Mouse (Mus musculus): ENCODE results near the gene Cyp2d11. TPM values are rescaled to one million over a fixed set of nuclear protein-coding genes. Genes with fewer than 3 reads are reported as not detected.

Cyp2d11 gene
- polyA plus RNA-seq (2012; rRNA removed), result not detected in 2 replicates

DNA sequence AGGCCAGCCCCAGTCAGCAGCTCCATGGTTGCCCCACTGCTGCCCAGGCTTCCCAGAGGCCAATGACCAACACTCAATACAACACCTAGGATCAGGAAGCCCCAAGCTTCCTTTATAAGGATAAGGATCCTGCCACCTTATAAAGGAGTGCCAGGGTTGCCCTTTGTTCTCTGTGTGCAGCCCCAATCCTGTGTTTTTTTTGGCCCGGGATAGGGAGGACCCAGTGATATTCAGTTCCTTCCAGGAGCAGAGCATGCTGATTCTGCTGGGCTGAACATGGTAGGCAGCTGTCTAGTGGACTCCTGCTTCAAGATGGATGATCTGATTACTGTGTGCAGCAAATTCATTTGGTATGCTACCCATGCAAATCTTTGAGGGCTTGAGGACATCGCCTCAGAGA, at the start of gene Cyp2d11:
Gene Cyp2d11, minus strand, starts transcription at position 101 of the 400 bp plus-strand sequence.

DNA sequence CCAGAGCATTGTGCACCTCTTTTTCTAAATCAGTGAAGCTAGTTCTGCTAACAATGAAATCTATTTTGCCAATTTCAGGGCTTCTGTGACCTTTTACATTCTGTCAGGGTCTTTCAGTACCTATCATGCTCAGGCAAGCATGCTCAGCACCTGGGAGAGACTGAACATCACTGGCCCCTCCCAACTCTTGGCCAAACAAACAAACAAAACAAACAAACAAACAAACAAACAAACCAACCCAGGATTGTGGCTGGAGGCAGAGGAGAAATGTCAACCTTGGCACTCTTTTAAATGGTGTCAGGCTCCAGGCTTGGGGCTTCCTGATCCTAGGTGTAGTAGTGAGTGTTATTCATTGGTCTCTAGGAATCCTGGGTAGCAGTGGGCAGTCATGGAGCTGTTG, 39.3 kb upstream of the Cyp2d11 start, which contains the start of gene Cyp2d9:
Gene Cyp2d9, plus strand, starts transcription at position 301 of the 400 bp plus-strand sequence.

DNA sequence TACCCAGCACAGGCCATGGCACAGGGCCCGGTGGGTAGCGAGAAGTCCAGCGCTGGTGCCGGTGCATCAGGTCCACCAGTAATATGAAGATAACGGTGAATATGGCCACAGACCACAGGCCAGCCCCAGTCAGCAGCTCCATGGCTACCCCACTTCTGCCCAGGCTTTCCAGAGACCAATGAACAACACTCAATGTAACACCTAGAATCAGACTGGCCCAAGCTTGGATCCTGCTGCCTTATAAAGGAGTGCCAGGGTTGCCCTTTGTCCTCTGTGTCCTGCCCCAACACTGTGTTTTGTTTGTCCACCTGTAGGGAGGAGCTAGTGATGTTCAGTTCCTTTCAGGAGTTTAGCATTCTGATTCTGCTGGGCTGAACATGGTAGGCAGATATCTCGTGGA, 13.2 kb upstream of the Cyp2d11 start, which contains the start of gene Cyp2d10:
Gene Cyp2d10, minus strand, starts transcription at position 215 of the 400 bp plus-strand sequence.

DNA sequence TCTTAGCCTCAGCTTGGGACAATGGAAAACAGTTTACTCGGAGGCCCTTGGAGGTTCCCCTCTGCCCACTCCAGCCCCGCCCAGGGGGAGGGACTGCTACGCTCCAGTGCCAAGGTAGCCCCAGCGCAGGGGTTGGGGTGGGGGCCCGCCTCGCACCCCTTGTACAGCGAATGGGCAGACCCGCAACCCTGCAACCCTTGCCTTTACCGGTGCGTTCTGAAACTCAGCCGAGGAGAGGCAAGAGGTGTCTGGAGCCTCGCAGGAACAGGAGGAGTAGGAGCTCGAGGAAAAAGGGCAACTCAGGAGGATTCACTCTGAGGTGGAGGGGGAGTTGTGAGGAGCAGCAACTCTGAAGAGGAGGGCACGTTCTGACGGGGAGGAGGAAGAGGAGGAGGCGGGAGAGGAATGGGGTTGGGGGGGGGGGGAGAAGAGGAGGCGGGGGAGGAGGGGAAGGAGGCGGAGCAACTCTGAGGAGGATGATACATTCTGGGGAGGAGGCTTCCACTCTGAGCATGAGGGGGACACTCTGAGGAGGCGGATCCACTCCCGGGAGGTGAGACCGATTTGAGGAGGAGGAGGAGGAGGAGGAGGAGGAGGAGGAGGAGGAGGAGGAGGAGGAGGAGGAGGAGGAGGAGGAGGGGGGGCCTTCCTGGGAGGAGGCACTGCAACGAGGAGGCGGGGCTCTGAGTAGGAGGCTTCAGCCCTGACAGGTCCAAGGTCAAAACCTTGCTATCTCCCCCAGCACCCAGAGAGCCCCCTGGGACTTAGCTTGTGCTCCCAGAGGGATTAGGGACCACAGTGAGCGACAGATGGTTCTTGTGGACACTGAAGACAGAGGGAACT, 13.7 kb downstream of the Cyp2d11 start, which contains the start of gene Cyp2d22:
Gene Cyp2d22, minus strand, starts transcription at position 390 of the 843 bp plus-strand sequence.

DNA sequence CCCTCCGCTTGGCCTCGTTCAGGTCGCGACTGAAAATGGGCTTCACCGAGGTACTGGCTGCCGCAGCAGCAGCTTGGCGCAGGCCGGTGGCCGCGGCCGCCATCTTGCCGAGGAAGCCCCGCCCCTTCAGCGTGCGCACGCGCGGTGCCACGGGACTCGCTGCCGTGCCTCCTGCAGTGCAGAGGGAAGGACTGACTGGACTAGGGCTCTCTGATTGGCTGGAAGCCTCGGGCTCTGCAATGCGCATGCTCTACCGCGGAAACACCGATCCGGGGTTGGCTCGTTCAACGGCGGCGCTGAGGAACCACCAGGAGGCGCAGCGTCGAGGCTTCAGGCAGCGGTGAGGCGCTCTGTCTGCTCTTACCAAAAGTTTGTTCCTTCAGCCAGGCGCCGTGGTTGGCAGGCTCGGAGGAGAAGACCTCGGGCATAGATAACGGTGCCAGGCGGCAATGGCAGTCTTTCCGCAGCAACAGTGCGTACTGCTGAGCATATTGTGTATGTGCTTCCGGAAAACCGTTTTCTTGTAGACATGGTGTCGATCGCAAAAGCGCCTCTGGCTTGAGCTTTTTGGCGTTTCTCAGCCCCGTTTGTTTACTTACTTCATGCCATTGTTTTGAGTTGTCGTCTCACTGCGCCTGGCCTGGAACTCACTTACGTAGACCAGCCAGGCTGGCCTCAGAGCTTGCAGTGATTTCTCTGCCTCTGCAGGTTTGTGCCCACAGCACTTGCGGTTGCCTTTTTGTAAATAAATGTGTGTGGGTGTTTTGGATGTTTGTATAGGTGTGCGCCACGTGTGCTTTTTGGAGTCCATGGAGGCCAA, 39.5 kb downstream of the Cyp2d11 start, which contains the start of gene Ndufa6:
Gene Ndufa6, minus strand, starts transcription at position 197 of the 820 bp plus-strand sequence.

Other genes with a start within 250 kb of the Cyp2d11 start
- 120 and 126 TPM in 2 replicates for gene Srebf2, start 246.8 kb downstream of the Cyp2d11 start, polyA plus RNA-seq (2012; rRNA removed)
- gene Shisa8, start 181.2 kb downstream of the Cyp2d11 start, polyA plus RNA-seq (2012; rRNA removed), result 0.57 and 1.2 TPM in 2 replicates
- 0.14 and 0.28 TPM in 2 replicates for gene Tnfrsf13c, start 169.7 kb downstream of the Cyp2d11 start, polyA plus RNA-seq (2012; rRNA removed)
- gene Cenpm, start 149.3 kb downstream of the Cyp2d11 start, polyA plus RNA-seq (2012; rRNA removed), result 45.2 and 65.4 TPM in 2 replicates
- gene 1500009C09Rik, start 141.6 kb downstream of the Cyp2d11 start, polyA plus RNA-seq (2012; rRNA removed), result 6.7 and 13.2 TPM in 2 replicates
- 154 and 257 TPM in 2 replicates for gene Sept3, start 119.1 kb downstream of the Cyp2d11 start, polyA plus RNA-seq (2012; rRNA removed)
- 0.18 and 0.19 TPM in 2 replicates for gene Wbp2nl, start 95.1 kb downstream of the Cyp2d11 start, polyA plus RNA-seq (2012; rRNA removed)
- gene Naga, start 55.1 kb downstream of the Cyp2d11 start, polyA plus RNA-seq (2012; rRNA removed), result 47.0 and 64.3 TPM in 2 replicates
- 4.6 and 5.6 TPM in 2 replicates for gene Pheta2, start 55.1 kb downstream of the Cyp2d11 start, polyA plus RNA-seq (2012; rRNA removed)
- 188 and 236 TPM in 2 replicates for gene Smdt1, start 55.1 kb downstream of the Cyp2d11 start, polyA plus RNA-seq (2012; rRNA removed)
- 289 and 293 TPM in 2 replicates for gene Ndufa6, start 39.7 kb downstream of the Cyp2d11 start, polyA plus RNA-seq (2012; rRNA removed)
- gene Cyp2d22, start 13.8 kb downstream of the Cyp2d11 start, polyA plus RNA-seq (2012; rRNA removed), result 11.4 and 15.8 TPM in 2 replicates
- 0.34 and 0.62 TPM in 2 replicates for gene Cyp2d10, start 13.2 kb upstream of the Cyp2d11 start, polyA plus RNA-seq (2012; rRNA removed)
- 0.09 TPM in 1 of 2 replicates, not detected in the other for gene Cyp2d9, start 39.4 kb upstream of the Cyp2d11 start, polyA plus RNA-seq (2012; rRNA removed)
- not detected in 2 replicates for gene Cyp2d12, start 161.1 kb upstream of the Cyp2d11 start, polyA plus RNA-seq (2012; rRNA removed)
- gene Cyp2d34, start 226.9 kb upstream of the Cyp2d11 start, polyA plus RNA-seq (2012; rRNA removed), result not detected in 2 replicates